Mouse (Mus musculus): Measurements from ENCODE around the gene Noct.
"Not testable (repeated sequence)": the region's sequence is repeated elsewhere in the genome, so short reads cannot be mapped to it uniquely, and the experiment has no call there.

DNA sequence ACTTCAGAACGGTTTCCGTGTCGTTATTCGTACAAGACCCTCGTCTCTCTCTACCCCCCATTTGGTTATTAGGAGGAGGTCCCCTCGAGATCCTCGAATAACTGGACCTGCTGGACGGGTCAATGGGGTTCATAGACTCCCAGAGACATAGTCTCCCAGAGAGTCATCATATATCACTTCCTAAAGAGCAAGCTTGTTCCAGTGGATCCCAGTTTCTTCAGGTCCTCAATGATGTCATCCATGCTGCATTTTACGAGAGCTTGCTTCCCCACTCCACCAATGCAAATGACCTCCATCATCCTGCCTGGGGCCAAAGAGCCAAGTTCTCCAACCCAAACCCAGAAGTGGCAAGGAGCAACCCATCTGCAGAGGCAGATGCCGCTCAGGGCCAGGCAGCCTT lies 7.9 kb upstream of the Noct start:
- not testable (repeated sequence) for TF ChIP-seq EP300, CTCF (IDR thresholded peaks at IDR 0.05)

Measured in lung, postnatal 0 days (tissue).